Mouse (Mus musculus) lung, postnatal 0 days (tissue): Measurements from ENCODE around the gene Arhgap9. TPM values are rescaled to one million over a fixed set of nuclear protein-coding genes. Genes with fewer than 3 reads are reported as not detected.
"Not testable (repeated sequence)": the region's sequence is repeated elsewhere in the genome, so short reads cannot be mapped to it uniquely, and the experiment has no call there.

Experiments
- ATAC-seq: fragments of 200-750 bp; cut with Nextera tagmentation; 2 replicates; pipeline ENCODE4 v1.8.0; 2017; ENCODE audit warnings: moderate library complexity
- DNase-seq: peaks from one replicate; pipeline ENCODE4 v3.0.0-alpha.2; 2016; ENCODE audit warnings: low spot score
- H3K27ac ChIP-seq: fragments of 300-500 bp; sonication (generic); 2 replicates; pipeline ENCODE4 v1.5.1; 2014; ENCODE audit warnings: antibody characterized with exemption, mild to moderate bottlenecking, low read length, mixed read lengths
- H3K27me3 ChIP-seq: fragments of 300-500 bp; sonication (generic); replicated peaks from 2 replicates; pipeline ENCODE4 v1.6.1; 2014; ENCODE audit warnings: low read length, mixed read lengths; ENCODE audit not compliant: insufficient read depth
- H3K36me3 ChIP-seq: fragments of 300-500 bp; sonication (generic); 2 replicates; pipeline ENCODE4 v1.6.1; 2014; ENCODE audit warnings: low read length, mixed read lengths; ENCODE audit not compliant: insufficient read depth
- H3K4me1 ChIP-seq: fragments of 300-500 bp; sonication (generic); 2 replicates; pipeline ENCODE4 v1.6.1; 2014; ENCODE audit warnings: antibody characterized with exemption, low read depth, low read length, mixed read lengths; ENCODE audit not compliant: insufficient read depth
- H3K4me2 ChIP-seq: fragments of 300-500 bp; sonication (generic); replicated peaks from 2 replicates; pipeline ENCODE4 v1.6.1; 2014; ENCODE audit warnings: low read depth, mild to moderate bottlenecking, low read length, moderate library complexity, mixed read lengths
- H3K4me3 ChIP-seq: fragments of 300-500 bp; sonication (generic); 2 replicates; pipeline ENCODE4 v1.5.1; 2014; ENCODE audit warnings: low read depth, low read length
- H3K9ac ChIP-seq: fragments of 300-500 bp; sonication (generic); replicated peaks from 2 replicates; pipeline ENCODE4 v1.6.1; 2014; ENCODE audit warnings: low read depth, mild to moderate bottlenecking
- H3K9me3 ChIP-seq: fragments of 300-500 bp; sonication (generic); 2 replicates; pipeline ENCODE4 v1.6.1; 2016; ENCODE audit warnings: low read length, mixed read lengths
- CTCF ChIP-seq: IDR thresholded peaks from 2 replicates; pipeline ENCODE4 v1.5.1; 2016; ENCODE audit warnings: antibody characterized with exemption, mild to moderate bottlenecking
- EP300 ChIP-seq: IDR thresholded peaks from 2 replicates; pipeline ENCODE4 v1.6.1; 2016; ENCODE audit warnings: antibody characterized with exemption, mild to moderate bottlenecking, control low read depth
- WGBS: fragments of 180-500 bp; shearing (Covaris S2); extraction: QIAGEN DNeasy Blood & Tissue Kit; methylation state at CpG from one replicate; pipeline ENCODE4 v1.1.7; 2014; 5-methylcytosine and 5-hydroxymethylcytosine counted together
- polyA plus RNA-seq: library from polyadenylated mRNA; unstranded; fragments of >200 nt; fragmentation: Nextera tagmentation; extraction: Ambion mirVana; gene quantifications from 2 replicates; pipeline ENCODE4 v1.2.1, GENCODE M21; 2015

Arhgap9 gene
- polyA plus RNA-seq, 1 experiment from 2014 or later: 8.5 TPM

DNA sequence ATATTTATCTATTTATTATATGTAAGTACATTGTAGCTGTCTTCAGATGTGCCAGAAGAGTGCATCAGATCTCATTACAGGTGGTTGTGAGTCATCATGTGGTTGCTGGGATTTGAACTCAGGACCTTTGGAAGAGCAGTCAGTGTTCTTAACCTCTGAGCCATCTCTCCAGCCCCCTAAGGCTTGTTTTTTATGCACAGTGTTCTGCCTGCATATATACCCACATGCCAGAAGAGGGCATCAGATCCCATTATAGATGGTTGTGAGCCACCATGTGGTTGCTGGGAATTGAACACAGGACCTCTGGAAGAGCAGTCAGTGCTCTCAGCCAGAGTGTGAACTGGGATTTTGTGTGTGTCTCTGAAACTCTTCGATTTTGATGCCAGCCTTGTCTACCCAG, 6.8 kb upstream of the Arhgap9 start:
- not testable (repeated sequence) for H3K4me3 ChIP-seq, H3K4me1 ChIP-seq, H3K9me3 ChIP-seq, H3K27me3 ChIP-seq, ATAC-seq, H3K9ac ChIP-seq, DNase-seq, H3K4me2 ChIP-seq, H3K27ac ChIP-seq, H3K36me3 ChIP-seq
- 0 out of 2 replicates have a peak, but pooled peaks have one; percentile 6 for TF ChIP-seq CTCF
- WGBS: 65% methylated on average over 1 of the region's 1 CpGs

DNA sequence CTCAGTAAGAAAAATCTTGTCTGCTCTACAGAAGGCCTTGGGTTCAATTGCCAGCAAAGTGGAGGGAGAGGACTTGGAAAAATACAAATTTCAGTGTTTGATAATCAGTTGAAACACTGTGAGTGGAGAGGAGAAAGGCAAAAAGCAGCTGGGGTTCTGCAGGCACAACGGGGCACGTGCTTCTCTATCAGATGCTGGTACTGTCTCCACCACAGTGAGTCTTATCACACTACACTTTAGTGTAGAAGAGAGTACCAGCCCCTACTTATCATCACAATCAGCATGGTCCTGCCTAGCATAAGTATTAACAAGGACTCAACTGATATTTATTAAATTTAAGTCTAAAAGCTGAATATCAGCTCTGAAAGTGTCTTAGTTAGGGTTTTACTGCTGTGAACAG, 4.5 kb upstream of the Arhgap9 start:
- DNase-seq: no peak
- Histone ChIP-seq H3K27ac (no peak overlapping the region), H3K4me3 (no peak overlapping the region), H3K9ac (no peak overlapping the region), H3K4me1 (no peaks in the 10 kb centered on the region), H3K27me3 (no peaks in the 10 kb centered on the region), H3K36me3 (no peaks in the 10 kb centered on the region), H3K9me3 (no peaks in the 10 kb centered on the region), H3K4me2 (no peak overlapping the region)
- TF ChIP-seq CTCF (no peak), EP300 (no peak)
- ATAC-seq: no peak
- WGBS: 67% methylated on average over 2 of the region's 2 CpGs

DNA sequence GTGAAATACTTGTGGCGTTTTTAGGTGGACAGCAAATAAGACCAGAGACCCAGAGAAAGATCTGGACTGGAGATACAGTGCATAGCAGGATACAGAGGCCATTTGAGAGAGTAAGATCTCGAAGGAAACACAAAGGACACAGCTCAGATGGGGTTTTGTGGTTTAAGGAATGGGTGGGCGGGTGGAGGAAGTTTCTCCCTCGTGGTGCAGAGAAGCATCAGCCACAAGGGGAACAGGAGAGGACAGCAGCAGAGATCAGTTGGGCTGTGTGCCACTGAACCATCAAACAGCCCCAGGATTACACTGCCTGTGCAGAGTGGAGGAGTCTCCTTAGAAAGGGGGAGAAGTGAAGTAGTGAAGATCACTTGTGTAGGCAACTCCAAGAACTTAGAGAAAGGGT, 3.8 kb upstream of the Arhgap9 start:
- TF ChIP-seq EP300 (no peak), CTCF (no peak)
- 35% methylated on average over 4 of the region's 4 CpGs for WGBS
- no peak for ATAC-seq

DNA sequence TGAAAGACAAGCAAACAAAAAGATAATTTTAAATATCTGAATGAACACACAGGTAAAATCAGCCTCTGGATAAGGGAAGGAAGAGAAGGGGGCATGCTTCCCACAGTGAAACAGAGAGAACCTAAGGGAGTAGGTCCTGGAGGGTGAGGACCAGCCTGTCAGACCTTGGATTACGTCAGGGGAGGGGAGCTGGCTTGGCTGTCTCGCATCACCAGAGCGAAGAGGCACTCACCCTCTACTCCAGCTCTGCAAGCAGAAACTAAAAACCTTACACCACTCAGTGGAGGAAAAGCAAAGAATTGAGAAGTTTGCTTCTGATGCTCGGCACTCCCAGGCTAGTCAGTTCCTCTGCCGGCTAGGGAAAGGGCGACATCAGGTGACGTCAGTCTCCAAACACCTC, 1.8 kb upstream of the Arhgap9 start:
- no peak overlapping the region for H3K4me2 ChIP-seq
- H3K9ac ChIP-seq: no peak overlapping the region
- H3K4me1 ChIP-seq: no peaks in the 10 kb centered on the region
- TF ChIP-seq EP300 (no peak), CTCF (no peak)
- H3K27ac ChIP-seq: no peak overlapping the region
- no peak overlapping the region for H3K4me3 ChIP-seq
- H3K36me3 ChIP-seq: no peaks in the 10 kb centered on the region
- no peak for DNase-seq
- ATAC-seq: no peak
- H3K9me3 ChIP-seq: no peaks in the 10 kb centered on the region
- H3K27me3 ChIP-seq: peaks cover 16% of the 10 kb centered on the region; the same call in 1 of the 2 replicates
- 58% methylated on average over 7 of the region's 7 CpGs for WGBS

More for the DNA sequence above, 3.8 kb upstream of the Arhgap9 start:
- no peak overlapping the region for H3K27ac ChIP-seq
- H3K9ac ChIP-seq: no peak overlapping the region
- H3K4me1 ChIP-seq: no peaks in the 10 kb centered on the region
- no peaks in the 10 kb centered on the region for H3K9me3 ChIP-seq
- no peaks in the 10 kb centered on the region for H3K36me3 ChIP-seq
- DNase-seq: no peak
- H3K4me3 ChIP-seq: no peak overlapping the region
- no peaks in the 10 kb centered on the region for H3K27me3 ChIP-seq
- H3K4me2 ChIP-seq: no peak overlapping the region

DNA sequence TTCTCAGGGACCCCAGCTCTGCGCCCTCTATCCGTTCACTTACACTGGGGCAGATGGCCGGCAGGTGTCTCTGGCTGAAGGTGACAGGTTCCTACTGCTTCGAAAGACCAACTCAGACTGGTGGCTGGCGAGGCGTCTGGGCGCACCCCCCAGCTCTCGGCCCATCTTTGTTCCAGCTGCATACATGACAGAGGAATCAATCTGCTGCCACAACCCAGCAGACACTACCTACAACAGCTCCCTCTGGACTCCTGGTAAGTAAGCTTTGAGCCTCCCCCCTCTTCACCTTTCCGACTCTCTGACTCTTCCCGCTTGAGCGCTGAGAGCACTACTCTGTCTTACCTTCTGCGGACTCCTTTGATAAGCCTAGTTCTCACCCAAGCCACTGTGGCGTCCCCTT, 414 bp downstream of the Arhgap9 start:
- Histone ChIP-seq H3K9ac (no peak overlapping the region), H3K36me3 (no peaks in the 10 kb centered on the region), H3K4me2 (no peak overlapping the region), H3K4me1 (peaks cover 8% of the 10 kb centered on the region), H3K27ac (no peak overlapping the region), H3K4me3 (no peak overlapping the region), H3K27me3 (peaks cover 34% of the 10 kb centered on the region), H3K9me3 (no peaks in the 10 kb centered on the region)
- TF ChIP-seq EP300 (no peak), CTCF (no peak)
- no peak for DNase-seq
- WGBS: 45% methylated on average over 13 of the region's 13 CpGs
- ATAC-seq: no peak

DNA sequence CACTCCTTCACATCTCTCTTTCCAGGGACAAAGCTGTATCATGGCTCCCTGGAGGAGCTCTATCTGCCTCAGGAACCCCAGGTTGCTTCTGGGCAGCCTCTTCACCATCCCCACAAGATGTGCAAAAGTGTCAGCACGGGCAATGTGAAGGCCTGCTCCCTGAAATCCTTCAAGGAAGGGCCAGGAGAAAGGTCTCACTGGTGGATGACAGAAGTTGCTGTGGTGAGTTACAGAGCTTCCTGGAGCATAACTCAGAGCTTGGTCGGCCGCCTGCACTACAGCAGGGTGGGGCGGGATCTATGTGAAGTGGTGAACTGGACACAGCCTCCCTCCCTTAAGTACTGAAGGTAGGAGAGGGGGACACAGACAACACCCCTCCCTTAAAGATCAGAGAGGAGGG, 905 bp downstream of the Arhgap9 start:
- H3K9ac ChIP-seq: no peak overlapping the region
- no peak for DNase-seq
- no peak for ATAC-seq
- peaks cover 39% of the 10 kb centered on the region for H3K27me3 ChIP-seq
- H3K4me1 ChIP-seq: peaks cover 8% of the 10 kb centered on the region
- TF ChIP-seq EP300 (no peak), CTCF (no peak)
- no peaks in the 10 kb centered on the region for H3K9me3 ChIP-seq
- H3K36me3 ChIP-seq: no peaks in the 10 kb centered on the region
- no peak overlapping the region; the same call in 1 of the 2 replicates for H3K4me2 ChIP-seq
- no peak overlapping the region for H3K4me3 ChIP-seq
- no peak overlapping the region for H3K27ac ChIP-seq
- WGBS: 56% methylated on average over 4 of the region's 4 CpGs
